Mouse (Mus musculus) heart, postnatal 14 days (tissue): Measurements from ENCODE around the gene Cldnd1. TPM values are rescaled to one million over a fixed set of nuclear protein-coding genes. Genes with fewer than 3 reads are reported as not detected.

Source experiments
- microRNA-seq, 2 experiments: library from miRNA; unstranded; fragments of <30 nt; microRNA quantifications; one replicate each; pipeline ENCODE4 v1.2.0; 2021 to 2022
- total RNA-seq, 2 experiments: library from RNA; stranded (reverse); gene quantifications; 2 replicates each; pipeline ENCODE4 v1.2.3; 2021

Gene Cldnd1
- total RNA-seq, 2 experiments from 2014 or later: 56.3 to 61.4 TPM

Small RNAs within 50 kb of the gene (microRNA-seq; reads per million reads assigned to microRNA genes)
- gene Gm27564: 0 reads per million in 2 experiments

Other genes starting within 250 kb of the Cldnd1 start
- 10 to 100 TPM; 33.5 to 37.5 TPM for gene St3gal6, start 203.7 kb upstream of the Cldnd1 start, total RNA-seq
- not detected for gene Gm813, start 110.9 kb upstream of the Cldnd1 start, total RNA-seq
- not detected for gene E330017A01Rik, start 89.2 kb upstream of the Cldnd1 start, total RNA-seq
- 10 to 100 TPM; 29.3 to 30.6 TPM for gene Cpox, start 57.6 kb upstream of the Cldnd1 start, total RNA-seq
- gene Gpr15, start 8.8 kb upstream of the Cldnd1 start, total RNA-seq: not detected
- not detected for gene Olfr172, start 35.3 kb downstream of the Cldnd1 start, total RNA-seq
- gene Olfr173, start 72.4 kb downstream of the Cldnd1 start, total RNA-seq: not detected
- not detected for gene Olfr175-ps1, start 98.9 kb downstream of the Cldnd1 start, total RNA-seq
- gene Olfr177, start 146.9 kb downstream of the Cldnd1 start, total RNA-seq: not detected
- gene Olfr178, start 164.2 kb downstream of the Cldnd1 start, total RNA-seq: not detected
- gene Olfr181, start 200.8 kb downstream of the Cldnd1 start, total RNA-seq: not detected
- gene Olfr180, start 201.5 kb downstream of the Cldnd1 start, total RNA-seq: not detected